Mouse (Mus musculus): ENCODE data around the gene Gss. TPM values are rescaled to one million over a fixed set of nuclear protein-coding genes. Genes with fewer than 3 reads are reported as not detected.
"Not testable (repeated sequence)": the region's sequence is repeated elsewhere in the genome, so short reads cannot be mapped to it uniquely, and the experiment has no call there.

Gene Gss
- total RNA-seq, 2 experiments from 2014 or later, result 9.7 to 17.1 TPM

DNA sequence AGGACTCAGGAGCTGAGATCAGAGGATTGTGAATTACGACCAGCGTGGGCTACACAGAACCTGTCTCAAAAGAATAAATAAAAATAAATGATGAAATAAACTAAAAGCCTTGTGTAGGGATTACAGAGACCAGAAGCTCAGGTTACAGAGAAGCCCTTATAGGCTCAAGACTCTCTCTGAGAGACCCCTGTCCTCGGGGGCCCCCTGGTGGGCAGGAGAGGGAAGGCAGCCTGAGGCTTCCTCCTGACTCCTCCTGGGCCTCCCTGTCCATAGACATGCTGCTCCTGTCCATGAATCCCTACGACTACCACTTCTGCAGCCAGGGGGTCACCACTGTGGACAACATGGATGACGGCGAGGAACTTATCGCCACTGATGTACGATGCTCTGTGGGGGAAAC, 27.2 kb upstream of the Gss start:
- ATAC-seq (ENCODE audit: poor library complexity, severe bottlenecking), result peak; percentile 87

DNA sequence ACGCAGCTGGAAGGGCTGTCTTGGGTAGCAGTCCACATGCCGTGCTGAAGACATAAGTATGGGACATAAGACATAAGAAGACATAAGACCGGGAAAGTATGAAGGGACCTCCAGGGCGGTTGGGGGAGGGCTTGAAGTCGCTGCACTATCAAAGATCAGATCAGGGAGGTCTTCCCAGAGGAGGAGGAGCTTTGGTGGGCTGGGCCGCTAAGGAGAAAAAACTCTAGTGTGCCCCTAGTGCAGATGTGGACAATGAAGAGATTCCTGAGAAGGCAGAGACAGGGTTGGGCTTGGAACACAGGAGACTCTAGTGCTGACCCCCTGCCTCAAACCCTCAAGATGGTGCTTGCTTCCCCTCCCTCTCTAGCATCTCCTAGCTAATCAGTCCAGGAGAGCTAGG, 24.4 kb upstream of the Gss start:
- ATAC-seq (ENCODE audit: poor library complexity, severe bottlenecking), result no peak

DNA sequence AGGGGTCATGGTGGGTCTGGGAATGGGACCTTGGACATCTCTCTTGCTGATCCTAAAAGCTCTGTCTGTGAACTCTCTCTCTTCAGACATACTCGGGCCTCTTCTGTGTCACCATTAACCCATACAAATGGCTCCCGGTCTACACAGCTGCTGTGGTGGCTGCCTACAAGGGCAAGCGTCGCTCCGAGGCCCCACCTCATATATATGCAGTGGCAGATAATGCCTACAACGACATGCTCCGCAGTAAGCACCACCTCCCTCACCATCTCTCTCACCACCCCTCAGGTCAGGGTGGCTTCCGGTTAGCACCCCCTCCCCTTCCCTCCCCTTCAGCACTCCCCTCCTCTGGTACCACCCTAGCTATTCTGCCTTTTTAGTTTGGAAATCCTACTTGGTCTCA, 21.3 kb upstream of the Gss start:
- ATAC-seq (ENCODE audit: poor library complexity, severe bottlenecking), result no peak

DNA sequence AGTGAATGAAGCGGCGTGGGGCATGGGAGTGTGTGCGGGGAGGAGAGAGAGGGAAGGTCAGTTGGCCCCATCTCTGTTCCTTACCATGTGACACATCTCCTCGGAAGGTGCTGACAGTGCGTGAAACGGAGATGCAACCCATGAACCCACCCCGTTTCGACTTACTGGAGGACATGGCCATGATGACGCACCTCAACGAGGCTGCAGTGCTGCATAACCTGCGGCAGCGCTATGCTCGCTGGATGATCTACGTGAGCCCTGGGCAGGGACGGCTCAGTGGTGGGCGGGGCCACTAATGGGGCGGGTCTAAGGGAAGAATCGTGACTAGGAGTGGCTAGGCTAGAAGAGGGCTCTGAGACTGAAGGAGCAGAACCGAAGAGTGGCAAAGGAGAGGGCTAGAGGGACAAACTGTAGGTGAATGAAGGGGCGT, 20.7 kb upstream of the Gss start:
- ATAC-seq (ENCODE audit: poor library complexity, severe bottlenecking), result peak; percentile 91

DNA sequence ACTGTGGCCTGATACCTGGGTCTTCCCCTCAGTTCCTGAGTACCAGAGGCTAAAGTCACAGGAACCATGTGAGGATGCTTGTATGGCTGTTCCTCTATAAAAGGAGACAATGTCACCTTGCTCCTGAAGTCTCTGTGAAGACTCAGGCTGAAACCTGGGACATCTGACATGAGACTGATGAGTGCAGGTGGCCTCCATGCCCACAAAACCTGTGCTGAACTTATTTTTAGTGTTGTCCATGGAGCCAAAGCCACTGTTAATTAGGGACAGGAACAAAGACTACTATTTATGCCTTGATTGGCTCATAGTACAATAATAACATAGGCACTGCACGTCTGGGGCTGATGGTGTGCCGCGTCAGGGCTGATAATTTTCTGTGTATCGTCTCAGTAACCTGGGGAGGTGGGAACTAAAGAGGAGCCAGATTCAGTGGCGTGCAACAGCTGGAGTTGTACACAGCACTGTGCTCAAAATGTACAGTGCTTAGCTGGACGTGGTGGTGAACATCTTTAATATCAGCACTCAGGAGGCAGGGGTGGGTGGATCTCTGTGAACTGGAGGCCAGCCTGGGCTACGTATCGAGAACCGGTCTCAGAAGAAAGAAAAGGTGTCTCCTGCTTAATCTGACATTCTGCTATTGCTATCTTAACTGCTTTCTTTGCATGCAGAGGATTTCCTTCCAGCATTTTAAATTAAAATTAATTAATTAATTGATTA, 19.4 kb upstream of the Gss start:
- no peak for ATAC-seq (ENCODE audit: poor library complexity, severe bottlenecking)

DNA sequence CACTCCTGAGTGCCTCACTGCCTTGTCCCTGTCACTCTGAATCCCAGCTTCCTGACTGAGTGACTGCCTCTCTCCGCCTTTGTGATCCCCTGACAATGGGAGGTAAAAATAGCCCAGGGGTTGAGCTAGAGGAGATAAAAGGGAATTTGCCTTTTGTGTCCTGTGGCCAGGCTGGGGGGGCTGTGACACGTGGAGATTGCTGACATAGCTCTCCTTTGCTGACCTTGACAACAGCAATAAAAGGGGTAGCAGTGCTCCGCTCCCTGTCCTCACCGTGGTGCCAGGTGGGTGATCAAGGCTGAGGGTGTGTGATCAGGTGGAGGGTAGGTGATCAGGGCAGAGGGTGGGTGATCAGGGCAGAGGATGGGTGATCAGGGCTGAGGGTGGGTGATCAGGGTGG, 18.4 kb upstream of the Gss start, which contains the start of gene Myh7b:
Gene Myh7b (plus strand): TSS at position 235 of the 400 bp plus-strand sequence.
- ATAC-seq (ENCODE audit: poor library complexity, severe bottlenecking), result no peak

DNA sequence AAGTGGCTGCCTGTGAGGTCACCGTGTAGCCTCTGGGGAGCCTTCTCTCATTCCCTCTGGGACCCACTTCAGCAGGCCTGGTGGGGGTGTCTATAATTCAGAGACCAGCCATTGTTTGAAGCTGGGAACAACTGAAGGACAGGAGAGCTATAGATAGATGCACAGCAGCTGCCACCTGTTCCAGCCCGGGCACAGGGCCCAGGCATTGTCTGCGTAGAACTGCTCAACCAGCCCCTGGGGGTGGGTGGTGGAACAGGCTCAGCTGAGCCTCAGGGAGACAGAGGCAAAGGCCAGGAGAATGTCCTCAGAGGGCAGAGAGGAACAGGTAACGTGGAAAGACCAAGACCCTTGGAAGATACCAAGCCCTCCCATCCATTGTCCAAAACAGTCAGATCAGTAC, 13.8 kb upstream of the Gss start:
- ATAC-seq (ENCODE audit: poor library complexity, severe bottlenecking), result no peak

DNA sequence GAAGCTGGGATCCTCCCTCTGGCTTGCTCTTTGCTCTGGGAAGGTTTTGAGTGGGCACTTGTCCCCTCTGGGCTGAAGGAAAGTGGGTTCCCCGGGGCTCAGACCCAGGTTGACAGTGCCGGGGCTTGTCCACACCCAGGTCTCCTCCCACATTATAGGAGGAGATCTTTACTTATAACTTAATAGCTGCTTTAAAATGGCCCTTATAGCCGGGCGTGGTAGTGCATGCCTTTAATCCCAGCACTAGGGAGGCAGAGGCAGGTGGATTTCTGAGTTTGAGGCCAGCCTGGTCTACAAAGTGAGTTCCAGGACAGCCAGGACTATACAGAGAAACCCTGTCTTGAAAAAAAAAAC, 12.6 kb upstream of the Gss start:
- ATAC-seq (ENCODE audit: poor library complexity, severe bottlenecking), result not testable (repeated sequence)

DNA sequence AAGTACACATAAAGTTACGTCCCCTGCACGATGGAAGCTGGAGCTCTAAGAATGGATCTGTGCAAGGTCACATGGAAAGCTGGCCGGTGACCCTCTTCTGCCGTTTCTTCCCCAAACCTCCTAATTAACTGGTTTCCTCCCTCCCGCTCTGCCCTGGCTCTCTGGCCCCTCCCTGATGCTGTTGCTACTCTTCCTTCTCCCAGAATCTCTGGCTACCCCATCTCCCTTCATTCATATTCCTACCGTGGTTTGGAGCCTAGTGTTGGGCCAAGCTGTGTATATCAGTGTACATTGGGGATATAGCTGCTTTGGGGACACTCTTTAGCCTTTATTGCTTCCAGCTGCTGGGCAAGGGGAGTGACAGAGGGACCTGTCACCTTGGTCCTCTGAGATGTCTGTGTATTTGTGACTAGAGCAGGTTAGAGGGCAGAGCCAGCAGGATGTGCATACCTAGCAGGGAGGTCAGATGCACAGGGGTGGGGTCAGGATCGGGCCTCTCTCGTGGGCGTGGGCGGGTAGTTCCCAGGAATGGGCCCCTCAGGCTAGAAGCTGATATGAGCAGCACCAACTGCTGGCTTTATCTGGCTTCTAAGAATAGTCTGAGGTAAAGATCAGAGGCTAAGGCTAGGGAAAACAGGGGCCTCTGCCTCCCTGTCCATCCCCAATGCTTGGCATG, 12.1 kb upstream of the Gss start:
- ATAC-seq (ENCODE audit: poor library complexity, severe bottlenecking), result no peak

DNA sequence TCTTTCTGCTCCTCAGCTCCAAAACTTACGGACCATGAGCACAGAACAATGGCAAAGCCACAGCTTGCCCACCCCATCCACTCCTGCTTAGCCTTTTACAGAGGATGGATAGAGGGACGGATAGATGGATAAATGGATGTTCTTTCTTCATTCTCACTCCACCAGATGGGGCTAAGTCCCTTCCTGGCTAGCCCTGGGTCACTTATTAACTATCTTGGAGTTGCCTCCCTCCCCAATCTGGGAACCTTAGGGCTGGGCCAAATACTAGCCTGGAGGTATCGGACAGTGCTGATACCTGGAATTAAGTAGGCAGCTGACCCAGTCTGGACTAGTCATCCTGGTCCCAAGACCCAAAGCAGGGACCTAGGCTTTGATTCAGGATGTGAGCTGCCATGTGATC, 11.1 kb upstream of the Gss start:
- no peak for ATAC-seq (ENCODE audit: poor library complexity, severe bottlenecking)

DNA sequence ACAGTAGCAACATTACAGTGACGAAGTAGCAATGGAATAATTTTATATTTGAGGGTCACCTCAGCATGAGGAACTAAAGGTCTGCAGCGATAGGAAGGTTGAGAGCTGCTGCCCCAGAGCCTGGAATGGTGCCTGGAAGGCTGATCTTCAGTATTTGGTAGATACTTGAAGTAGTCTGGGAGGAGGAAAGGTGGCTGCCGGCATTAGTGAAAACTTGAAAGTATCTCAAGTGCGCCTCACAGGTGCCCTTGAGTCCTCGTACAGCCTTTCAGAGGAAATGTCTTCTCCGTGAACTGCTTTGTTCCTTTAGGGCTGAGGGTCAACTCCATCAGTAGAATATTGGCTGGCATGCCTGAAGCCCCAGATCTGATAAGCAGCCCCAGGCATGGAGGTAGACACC, 2.9 kb upstream of the Gss start:
- no peak for ATAC-seq (ENCODE audit: poor library complexity, severe bottlenecking)

DNA sequence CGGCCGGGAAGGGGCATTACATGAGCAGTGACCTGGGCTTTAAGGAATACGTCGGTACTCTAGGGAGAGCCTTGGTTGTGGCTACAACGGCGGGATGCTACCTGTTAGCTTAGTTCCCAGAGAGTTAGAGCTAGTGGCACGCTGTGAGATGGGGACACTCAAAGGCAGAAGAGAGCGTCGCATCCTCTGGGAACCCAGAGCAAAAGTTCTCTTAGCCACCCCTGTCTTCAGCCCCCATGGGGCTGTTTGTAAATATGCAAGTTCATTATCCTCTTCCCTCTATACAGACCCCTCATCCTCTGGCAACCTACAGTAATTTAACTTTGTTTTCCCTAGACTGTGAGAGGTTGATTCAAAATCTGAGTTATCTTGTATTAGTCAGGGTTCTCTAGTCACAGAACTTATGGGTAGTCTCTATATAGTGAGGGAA, 259 bp upstream of the Gss start:
- no peak for ATAC-seq (ENCODE audit: poor library complexity, severe bottlenecking)

DNA sequence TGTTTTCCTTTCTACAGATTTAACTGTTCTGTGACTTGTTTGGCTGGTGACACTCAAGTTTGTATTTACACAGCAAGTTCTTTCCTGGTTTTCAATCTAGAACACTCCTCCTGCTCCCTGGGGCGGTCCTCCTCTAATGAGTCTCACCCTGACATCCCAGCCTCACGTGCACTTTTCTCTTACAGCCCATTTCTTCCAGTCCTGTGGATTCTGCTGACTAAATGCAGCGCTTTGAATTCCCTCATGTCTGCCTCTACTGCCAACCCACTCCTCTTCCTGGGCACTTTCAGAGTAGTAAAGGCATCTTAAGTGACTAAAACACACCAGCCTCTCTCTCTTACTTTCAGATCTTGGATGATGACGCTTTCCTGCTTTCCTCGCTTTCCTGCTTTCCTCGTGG, 934 bp downstream of the Gss start:
- ATAC-seq (ENCODE audit: poor library complexity, severe bottlenecking), result no peak

DNA sequence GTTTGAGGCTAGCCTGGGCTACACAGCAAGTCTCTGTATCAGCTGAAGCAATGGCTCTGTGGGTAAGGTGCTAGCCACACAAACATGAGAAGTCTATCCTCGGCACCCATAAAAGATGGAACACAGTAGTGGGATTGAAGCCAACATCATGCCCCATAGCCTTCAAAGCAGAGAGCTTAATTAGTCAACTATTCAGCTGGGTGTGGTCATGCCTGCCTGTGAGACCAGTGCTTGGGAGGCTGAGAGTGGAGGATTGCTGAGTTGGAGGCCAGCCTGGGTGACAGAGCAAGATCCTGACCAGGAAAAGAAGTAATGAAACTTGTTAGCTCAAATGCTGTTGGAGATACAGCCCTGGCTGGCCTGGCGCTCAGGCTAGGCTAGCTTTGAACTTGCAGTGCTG, 1.7 kb downstream of the Gss start:
- 0 out of 2 replicates have a peak, but pooled peaks have one; percentile 8 for ATAC-seq (ENCODE audit: poor library complexity, severe bottlenecking)

DNA sequence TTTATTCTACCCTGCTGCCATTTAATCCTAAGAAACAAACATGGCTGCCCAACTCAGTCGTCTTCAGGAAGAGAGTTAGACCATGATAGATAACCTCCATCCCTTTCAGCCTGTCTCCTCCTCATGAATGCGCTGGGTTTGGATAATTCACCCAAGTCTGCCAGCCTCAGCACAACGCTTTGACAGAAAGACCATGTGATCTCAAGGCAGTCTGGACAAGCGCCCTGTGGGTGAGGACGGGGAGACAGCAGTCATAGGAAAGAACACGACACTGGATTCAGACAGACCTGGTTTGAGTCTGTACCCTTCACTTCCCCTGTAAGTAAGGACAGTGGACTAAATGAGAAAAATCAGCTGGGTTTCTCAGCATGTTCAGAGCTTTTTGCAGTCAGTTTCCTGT, 3.1 kb downstream of the Gss start:
- ATAC-seq (ENCODE audit: poor library complexity, severe bottlenecking), result no peak

DNA sequence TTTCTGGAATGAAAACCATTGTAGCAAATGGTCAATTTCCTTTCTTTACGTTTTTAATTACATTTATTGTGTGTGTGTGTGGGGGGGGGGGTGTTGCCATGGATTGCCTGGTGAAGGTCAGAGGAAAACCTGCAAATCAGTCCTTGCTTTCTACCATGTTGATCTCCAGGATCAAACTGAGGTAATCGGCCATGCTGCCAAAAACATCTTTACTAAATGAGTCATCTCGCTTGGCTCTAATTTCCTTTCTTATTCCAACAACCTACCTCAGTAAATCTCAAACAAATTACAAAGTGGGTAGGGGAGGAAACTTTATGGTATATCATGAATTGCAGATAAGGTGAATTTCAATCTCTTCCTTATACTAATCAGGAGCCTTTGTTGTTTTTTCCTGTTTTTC, 4.5 kb downstream of the Gss start:
- no peak for ATAC-seq (ENCODE audit: poor library complexity, severe bottlenecking)

DNA sequence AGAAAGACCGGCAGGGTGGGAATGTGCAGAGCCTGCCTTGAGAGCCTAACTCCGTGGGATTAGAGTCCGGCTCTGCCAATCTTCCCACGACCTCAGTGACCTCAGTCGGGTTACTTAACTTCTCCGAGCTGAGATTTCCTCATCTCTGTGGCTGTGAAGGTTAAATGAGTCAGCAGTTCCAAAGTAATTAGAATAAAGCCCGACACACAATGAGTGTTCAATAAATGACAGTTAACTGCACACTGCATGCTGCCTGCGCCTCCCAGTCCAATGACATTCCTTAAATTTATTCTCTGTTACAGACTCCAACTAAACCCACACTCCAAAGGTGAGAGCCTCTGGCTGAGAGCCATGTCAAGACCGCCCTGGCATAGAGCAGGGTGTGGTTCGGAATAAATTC, 7.1 kb downstream of the Gss start:
- peak; percentile 96 for ATAC-seq (ENCODE audit: poor library complexity, severe bottlenecking)

DNA sequence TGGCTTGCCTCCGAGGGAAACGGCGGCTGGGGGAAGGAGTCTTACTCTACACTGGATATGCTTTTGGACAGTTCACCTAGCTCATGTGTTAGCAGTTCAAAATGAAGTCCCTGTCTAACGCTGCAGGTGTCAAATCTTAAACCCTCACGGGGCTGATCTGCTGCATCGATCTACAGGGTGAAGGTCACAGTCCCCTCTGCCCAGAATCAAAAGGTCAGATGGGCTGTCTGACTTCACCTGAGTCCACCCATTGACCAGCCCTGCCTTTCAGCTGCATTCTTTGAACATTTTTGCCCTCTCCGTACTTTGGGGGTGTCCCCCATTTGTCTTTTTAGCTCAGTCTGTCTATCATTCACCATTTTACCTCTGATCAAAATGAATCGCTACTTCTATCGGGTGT, 7.5 kb downstream of the Gss start:
- no peak for ATAC-seq (ENCODE audit: poor library complexity, severe bottlenecking)

DNA sequence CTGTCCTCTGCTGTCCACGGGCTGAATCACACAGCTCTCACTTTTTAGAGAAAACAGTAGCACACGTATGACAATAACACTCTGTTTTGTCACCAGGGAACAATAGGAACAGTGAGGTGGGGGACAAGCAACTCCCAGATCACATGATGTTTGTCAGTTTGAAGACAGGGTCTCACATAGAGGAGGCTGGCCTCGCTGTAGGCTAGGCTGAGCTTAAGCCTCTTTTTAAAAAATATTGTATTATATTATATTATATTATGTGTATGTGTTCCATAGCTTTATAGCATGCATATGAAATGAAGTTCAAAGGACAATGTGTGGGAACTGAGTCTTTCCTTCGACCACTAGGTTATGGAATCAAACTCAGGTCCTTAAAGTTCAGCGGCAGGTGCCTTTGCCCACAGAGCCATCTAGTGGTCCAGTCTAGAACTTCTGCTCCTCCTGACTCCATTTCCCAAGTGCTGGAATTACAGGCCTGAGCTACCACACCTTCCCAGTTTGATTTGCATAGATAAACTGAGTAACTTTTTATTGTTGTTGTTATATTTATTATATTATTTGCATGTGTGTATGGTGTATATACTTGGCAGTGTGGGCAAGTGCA, 8.6 kb downstream of the Gss start:
- ATAC-seq (ENCODE audit: poor library complexity, severe bottlenecking), result peak; percentile 58

DNA sequence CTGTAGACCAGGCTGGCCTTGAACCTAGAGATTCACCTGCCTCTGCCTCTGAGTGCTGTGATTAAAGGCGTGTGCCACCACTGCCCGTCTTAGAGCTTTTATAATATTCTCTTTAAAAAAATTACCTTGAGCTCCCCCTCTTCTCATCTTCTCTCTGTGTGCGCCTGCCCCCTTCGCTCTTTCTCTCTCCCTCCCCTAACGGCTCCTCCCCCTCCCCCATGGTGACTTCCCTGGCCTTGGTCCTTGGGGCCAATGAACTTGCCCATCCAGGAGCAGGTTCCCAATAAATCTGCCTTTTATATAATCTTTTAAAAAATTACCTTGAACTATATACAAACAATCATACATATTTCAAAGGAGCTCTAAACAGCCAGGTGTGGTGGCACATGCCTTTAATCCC, 9.6 kb downstream of the Gss start:
- ATAC-seq (ENCODE audit: poor library complexity, severe bottlenecking), result no peak

DNA sequence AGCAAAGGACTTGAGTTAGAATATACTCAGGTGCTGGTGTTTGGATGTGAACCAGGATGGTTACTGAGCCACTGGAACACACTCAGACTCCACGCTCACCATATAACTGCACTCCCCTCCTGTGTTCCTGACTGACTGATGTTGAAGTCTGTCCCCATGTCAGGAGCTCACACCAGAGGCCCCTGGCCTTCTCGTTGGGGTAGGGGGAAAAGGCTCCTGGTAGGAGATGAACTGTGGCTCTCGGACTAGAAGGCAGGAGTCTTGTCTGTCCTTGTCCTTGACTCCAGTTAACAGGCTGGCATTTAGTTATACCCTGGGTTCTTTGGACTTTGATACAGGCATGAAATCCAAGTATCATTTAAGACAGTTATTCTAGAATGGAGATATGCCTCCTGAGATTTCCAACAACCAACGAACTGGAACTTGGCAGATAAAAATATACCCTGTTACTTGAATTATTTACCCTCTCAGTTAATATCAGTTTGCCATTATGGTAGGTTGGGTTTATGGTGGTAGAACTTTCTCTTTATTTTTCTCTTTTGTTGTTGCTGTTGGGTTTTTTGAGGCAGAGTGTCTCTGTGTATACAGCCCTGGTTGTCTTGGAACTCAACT, 10.1 kb downstream of the Gss start:
- ATAC-seq (ENCODE audit: poor library complexity, severe bottlenecking), result no peak

DNA sequence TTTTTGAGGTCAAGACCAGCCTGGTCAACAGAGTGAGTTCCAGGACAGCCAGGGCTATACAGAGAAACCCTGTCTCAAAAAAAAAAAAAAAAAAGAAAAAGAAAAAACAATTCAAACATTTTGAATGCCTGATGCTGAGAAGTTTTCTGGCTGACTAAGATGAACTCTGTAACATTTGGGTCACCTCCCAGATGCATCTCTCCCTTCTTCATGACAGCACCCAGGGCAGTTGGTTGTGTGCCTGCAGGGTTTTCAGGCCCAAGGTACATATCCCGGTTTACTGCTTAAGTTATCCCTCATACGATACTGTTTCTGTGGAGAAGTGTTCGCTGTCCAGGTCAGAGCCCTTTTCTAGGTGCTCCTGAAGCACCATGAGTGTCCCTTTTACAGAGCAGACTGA, 12.3 kb downstream of the Gss start:
- no peak for ATAC-seq (ENCODE audit: poor library complexity, severe bottlenecking)
